Mouse (Mus musculus) C2C12 (cell line): ENCODE data around the gene Klf15. TPM values are rescaled to one million over a fixed set of nuclear protein-coding genes. Genes with fewer than 3 reads are reported as not detected.

Source experiments
- H3K27me3 ChIP-seq: one replicate; pipeline ENCODE4 v1.6.1; 2011; ENCODE audit not compliant: control insufficient read depth, insufficient read depth, insufficient read length
- H3K36me3 ChIP-seq: one replicate; pipeline ENCODE4 v1.6.1; 2011; ENCODE audit not compliant: control insufficient read depth, insufficient read depth
- H3K4me3 ChIP-seq: one replicate; pipeline ENCODE4 v1.5.1; 2011; ENCODE audit warnings: mild to moderate bottlenecking, control low read depth; ENCODE audit not compliant: poor library complexity, insufficient read depth, severe bottlenecking
- H3K79me2 ChIP-seq: one replicate; pipeline ENCODE4 v1.6.1; 2011; ENCODE audit not compliant: control insufficient read depth, insufficient read depth
- H3K79me3 ChIP-seq: one replicate; pipeline ENCODE4 v1.6.1; 2011; ENCODE audit warnings: low read depth, control low read depth
- H3ac ChIP-seq: one replicate; pipeline ENCODE3; 2011; ENCODE audit warnings: low read depth; ENCODE audit not compliant: control insufficient read depth, insufficient read length
- CEBPB ChIP-seq: IDR thresholded peaks from one replicate; pipeline ENCODE4 v1.6.1; 2011; ENCODE audit warnings: low read depth, mild to moderate bottlenecking, control low read depth, moderate library complexity
- CTCF ChIP-seq: IDR thresholded peaks from one replicate; pipeline ENCODE4 v1.5.1; 2011; ENCODE audit not compliant: control insufficient read depth, insufficient read depth, insufficient read length
- FOSL1 ChIP-seq: IDR thresholded peaks from one replicate; pipeline ENCODE4 v1.8.0; 2011; ENCODE audit warnings: mild to moderate bottlenecking, low read length; ENCODE audit not compliant: poor library complexity, insufficient read depth, severe bottlenecking
- MAX ChIP-seq: IDR thresholded peaks from one replicate; pipeline ENCODE4 v1.6.1; 2011; ENCODE audit warnings: mild to moderate bottlenecking, control low read depth
- MYOD1 ChIP-seq: IDR thresholded peaks from one replicate; pipeline ENCODE4 v1.6.1; 2011; ENCODE audit warnings: low read depth; ENCODE audit not compliant: control insufficient read depth, insufficient read length
- MYOG ChIP-seq: IDR thresholded peaks from one replicate; pipeline ENCODE4 v1.6.1; 2011; ENCODE audit not compliant: control insufficient read depth, insufficient read length; ENCODE audit errors: extremely low read depth
- USF1 ChIP-seq: IDR thresholded peaks from one replicate; pipeline ENCODE4 v1.6.1; 2011; ENCODE audit warnings: low read depth, mild to moderate bottlenecking, control low read depth, moderate library complexity
- polyA plus RNA-seq: library from polyadenylated mRNA; unstranded; fragments of >200 nt; fragmentation: generic; extraction: Trizol; gene quantifications from one replicate; pipeline ENCODE4 v1.2.1, GENCODE M21; 2012; ENCODE audit warnings: missing spikeins

Gene Klf15
- polyA plus RNA-seq, 1 experiment = not detected

DNA sequence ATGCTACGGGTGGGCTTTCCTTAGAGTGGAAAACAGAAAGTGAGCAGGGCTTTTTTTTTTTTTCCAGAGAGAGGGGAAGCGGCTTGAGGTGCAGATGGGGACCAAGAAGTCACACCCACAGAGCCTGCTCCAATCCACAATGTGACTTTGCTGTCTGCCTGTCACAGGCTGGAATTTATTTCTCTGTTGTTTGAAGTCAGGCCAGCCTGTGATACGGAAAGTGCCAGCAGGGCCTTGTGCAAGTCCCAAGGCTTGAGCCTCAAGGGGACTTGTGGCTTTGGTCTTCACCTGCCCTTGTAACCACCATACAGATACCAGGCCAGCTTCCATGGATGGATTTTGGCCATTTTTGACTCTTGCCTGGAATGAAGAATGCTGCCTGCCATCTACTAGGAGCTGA, 56.5 kb downstream of the Klf15 start:
- no peak overlapping the region for H3K4me3 ChIP-seq
- no peaks in the 10 kb centered on the region for H3K79me2 ChIP-seq
- H3K36me3 ChIP-seq = no peaks in the 10 kb centered on the region
- peaks cover 7% of the 10 kb centered on the region for H3K27me3 ChIP-seq
- H3K79me3 ChIP-seq = no peaks in the 10 kb centered on the region
- no peak overlapping the region for H3ac ChIP-seq
- TF ChIP-seq CEBPB = no peak
- no peak for TF ChIP-seq MAX
- TF ChIP-seq USF1 = no peak
- no peak for TF ChIP-seq MYOG
- TF ChIP-seq FOSL1 = no peak
- TF ChIP-seq CTCF = no peak
- TF ChIP-seq MYOD1 = no peak

DNA sequence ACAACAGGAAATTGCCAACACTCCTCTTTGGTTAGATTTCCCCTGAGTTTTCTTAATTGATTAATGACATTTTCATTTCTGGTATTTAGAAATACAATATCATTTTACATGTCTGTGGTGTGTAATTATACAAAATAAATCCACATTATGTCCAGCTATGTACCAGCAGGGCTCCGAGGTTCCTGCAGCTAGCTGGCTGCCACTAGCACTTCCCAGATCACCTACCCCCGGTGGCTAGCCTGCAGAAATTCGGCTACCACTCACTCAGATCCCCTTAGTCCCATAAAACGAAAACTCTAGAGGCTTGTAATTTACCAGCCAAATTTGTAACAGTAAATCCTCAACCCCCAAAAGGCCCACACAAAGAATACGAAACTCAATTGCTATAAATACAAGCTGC, 57.0 kb downstream of the Klf15 start:
- H3K79me3 ChIP-seq = no peaks in the 10 kb centered on the region
- no peak overlapping the region for H3K4me3 ChIP-seq
- no peaks in the 10 kb centered on the region for H3K36me3 ChIP-seq
- TF ChIP-seq CTCF = no peak
- no peak for TF ChIP-seq MYOG
- no peak for TF ChIP-seq MAX
- no peak for TF ChIP-seq MYOD1
- H3K27me3 ChIP-seq = peaks cover 12% of the 10 kb centered on the region
- H3ac ChIP-seq = no peak overlapping the region
- no peaks in the 10 kb centered on the region for H3K79me2 ChIP-seq

Other genes starting within 250 kb of the Klf15 start
- not detected for gene Vmn1r53, start 238.1 kb upstream of the Klf15 start, polyA plus RNA-seq
- not detected for gene Vmn1r54, start 216.3 kb upstream of the Klf15 start, polyA plus RNA-seq
- not detected for gene BC048671, start 161.4 kb upstream of the Klf15 start, polyA plus RNA-seq
- 0.05 TPM for gene Chst13, start 137.4 kb upstream of the Klf15 start, polyA plus RNA-seq
- gene Uroc1, start 129.3 kb upstream of the Klf15 start, polyA plus RNA-seq = not detected
- 7.4 TPM for gene Zxdc, start 93.1 kb upstream of the Klf15 start, polyA plus RNA-seq
- gene Cfap100, start 33.8 kb upstream of the Klf15 start, polyA plus RNA-seq = 0.02 TPM
- gene Aldh1l1, start 23.9 kb downstream of the Klf15 start, polyA plus RNA-seq = 0.16 TPM
- 0.97 TPM for gene Slc41a3, start 142.1 kb downstream of the Klf15 start, polyA plus RNA-seq